Mouse (Mus musculus) erythroid progenitor cell, adult 5-6 weeks (primary cell): ENCODE data around the gene Cenph. TPM values are rescaled to one million over a fixed set of nuclear protein-coding genes. Genes with fewer than 3 reads are reported as not detected.
A peak's percentile ranks its signal among the peaks of the same experiment; 100 is the strongest.
"Not testable (repeated sequence)": the region's sequence is repeated elsewhere in the genome, so short reads cannot be mapped to it uniquely, and the experiment has no call there.

Experiments
- ATAC-seq: replicated peaks from 2 replicates; pipeline ENCODE4 v1.8.0; 2016; ENCODE audit warnings: moderate number of reproducible peaks, mild to moderate bottlenecking, moderate TSS enrichment, inconsistent platforms; ENCODE audit not compliant: poor library complexity, low FRiP score, severe bottlenecking
- total RNA-seq, 2 experiments: library from RNA; stranded (forward) in 1 of 2; stranded (reverse) in 1 of 2; fragments of 150-400 nt in 1 of 2; fragments of 186-747, 209-891 nt in 1 of 2; gene quantifications; 2 replicates each; pipeline versions ENCODE4 v1.2.3 to v1.2.4; 2015 to 2017; ENCODE audit warnings: low replicate concordance in 2 of 2

Cenph gene
- total RNA-seq, 2 experiments from 2014 or later: 44.6 to 75.5 TPM

- ATAC-seq: 0 out of 2 replicates have a peak, but pooled peaks have one; percentile 6
Observed at GRCm38 (mm10) chr13:100750799-100751198, 24.9 kb downstream of the Cenph start.

DNA sequence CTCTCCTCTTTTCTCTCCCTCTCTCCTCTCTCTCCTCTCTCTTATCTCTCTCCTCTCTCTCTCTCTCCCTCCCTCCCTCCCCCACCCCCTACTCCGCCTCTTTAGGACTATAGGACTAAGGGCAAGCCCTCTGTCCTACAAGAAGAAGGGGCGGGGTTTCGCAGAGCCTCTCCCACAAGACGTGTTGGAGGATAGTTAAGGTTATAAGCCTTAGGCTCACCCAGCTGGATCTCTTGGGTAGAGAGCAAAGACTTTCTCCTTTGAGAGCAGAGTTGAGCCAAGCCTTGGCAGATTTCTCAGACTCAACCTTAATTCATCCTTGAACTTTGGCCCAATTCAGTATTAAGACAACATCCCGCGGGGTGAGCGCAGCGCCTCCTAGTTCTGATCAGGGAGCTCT, 27.1 kb downstream of the Cenph start:
- no peak for ATAC-seq

GRCm38 (mm10) chr13:100746090-100746489, 29.6 kb downstream of the Cenph start:
- ATAC-seq: no peak

DNA sequence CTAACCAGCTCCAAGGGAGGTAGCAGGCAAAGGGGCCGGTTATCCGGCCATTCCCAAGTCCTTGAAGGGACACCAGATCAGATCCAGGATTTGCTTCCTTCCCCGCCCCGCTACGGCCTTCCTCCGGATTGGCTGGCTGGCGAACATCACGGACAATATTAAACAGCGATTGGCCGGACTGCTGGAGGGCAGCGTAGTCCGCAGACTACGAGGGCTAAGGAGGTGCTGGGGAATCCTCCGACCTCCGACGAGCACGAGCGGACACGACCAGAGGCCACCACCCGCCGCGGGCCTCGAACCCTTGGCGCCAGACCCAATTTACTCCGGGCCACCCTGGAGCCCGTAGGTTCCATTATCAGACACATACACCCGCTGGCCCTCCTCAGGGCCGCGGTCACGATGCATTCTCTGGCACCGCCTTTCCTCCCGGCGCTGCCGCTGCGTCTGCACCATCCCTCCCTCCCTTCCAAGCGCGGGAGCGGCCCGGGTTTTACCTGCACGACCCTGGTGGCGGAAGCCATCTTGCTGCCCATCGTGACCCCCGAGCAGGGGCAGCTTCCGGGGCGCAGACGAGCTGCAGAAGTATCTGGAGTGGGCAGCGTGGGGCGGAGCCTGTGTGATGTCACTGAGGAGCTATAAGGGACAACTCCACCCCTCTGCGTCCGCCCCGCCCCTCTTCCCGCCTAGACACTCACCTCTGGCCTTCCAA, 31.5 kb downstream of the Cenph start, which contains the start of gene Mrps36:
Gene Mrps36 (minus strand): TSS at position 624 of the 709 bp plus-strand sequence.
- ATAC-seq: peak; percentile 92

GRCm38 (mm10) chr13:100743346-100744035, 32.2 kb downstream of the Cenph start:
- ATAC-seq: peak; percentile 64

GRCm38 (mm10) chr13:100742831-100743230, 32.9 kb downstream of the Cenph start:
- no peak for ATAC-seq

DNA sequence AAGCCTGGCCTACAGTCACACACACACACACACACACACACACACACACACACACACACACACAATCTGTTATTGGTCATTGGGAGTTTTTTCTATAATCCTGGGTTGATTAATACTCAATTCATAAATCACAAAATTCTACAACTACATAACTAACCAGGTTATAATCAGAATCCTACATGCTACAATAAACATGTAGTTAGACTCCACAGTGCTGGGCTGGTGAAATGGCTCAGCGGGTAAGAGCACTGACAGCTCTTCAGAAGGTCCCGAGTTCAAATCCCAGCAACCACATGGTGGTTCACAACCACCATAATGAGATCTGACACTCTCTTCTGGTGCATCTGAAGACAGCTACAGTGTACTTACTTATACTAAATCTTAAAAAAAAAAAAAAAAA, 42.9 kb downstream of the Cenph start:
- ATAC-seq: no peak

DNA sequence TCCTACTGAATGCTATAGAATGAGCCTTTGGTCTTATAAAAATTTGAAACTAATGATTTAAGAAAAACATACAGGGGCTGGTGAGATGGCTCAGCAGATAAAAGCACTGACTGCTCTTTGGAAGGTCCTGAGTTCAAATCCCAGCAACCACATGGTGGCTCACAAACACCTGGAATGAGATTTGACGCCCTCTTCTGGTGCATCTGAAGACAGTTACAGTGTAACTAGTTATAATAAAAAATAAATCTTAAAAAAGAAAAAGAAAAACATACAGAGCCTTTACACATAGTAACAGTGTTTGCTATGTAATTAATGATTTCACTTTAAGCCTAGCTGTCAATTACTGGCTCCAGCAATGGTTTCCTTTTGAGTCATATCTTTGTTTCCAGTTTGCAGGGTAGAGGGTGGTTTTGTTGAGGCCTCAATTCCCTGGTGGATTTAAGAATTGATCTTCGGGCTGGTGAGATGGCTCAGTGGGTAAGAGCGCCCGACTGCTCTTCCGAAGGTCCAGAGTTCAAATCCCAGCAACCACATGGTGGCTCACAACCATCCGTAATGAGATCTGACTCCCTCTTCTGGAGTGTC, 44.1 kb downstream of the Cenph start:
- ATAC-seq: not testable (repeated sequence)

DNA sequence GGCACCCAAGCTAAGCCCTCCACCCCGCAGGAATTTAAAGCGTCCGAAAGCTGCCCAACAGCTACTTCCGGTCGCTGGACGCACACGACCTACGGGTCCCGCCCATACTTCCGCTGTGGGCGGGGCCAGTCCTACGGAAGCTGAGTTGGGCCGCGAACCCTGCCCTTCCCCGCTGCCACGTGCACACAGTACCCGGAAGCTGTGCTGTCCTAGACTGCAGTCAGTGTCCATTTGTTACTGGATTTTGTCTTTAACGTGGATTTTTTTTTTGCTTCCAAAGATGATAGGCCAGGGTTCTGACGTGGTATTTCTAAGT, 44.9 kb downstream of the Cenph start, which contains the start of gene Cdk7:
Gene Cdk7 (minus strand): TSS at position 79 of the 316 bp plus-strand sequence.
- ATAC-seq: peak; percentile 100

DNA sequence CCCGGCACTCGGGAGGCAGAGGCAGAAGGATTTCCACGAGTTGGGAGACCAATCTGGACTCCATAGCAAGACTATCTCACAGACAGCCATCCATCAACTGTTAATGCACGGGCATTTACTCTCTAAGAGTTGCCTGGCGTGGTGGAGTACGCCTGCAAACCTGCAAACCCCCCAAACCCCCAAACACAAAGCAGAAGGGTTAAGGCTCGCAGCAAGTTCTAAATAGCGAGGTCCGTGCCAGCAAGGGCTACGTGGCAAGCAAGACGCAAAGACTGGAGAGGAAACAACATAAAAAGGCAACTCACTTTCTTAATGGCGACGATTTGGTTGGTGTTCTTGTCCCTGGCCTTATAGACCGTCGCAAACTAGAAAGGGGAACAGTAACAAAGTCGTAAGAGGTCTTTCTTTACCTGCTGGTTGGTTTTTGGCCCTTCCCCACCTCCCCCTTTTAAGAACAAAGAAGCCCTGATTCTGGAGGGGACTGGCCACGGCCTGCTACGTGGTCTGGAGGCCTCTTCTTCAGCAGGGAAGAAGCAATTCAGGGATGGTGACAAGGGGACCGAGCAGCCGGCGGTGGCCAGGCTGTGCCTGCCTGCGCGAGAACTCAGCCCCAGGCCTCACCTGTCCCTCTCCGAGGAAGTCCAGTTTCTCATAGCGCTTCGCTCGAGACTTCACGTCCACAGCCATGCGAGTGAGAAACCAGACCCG, 45.4 kb downstream of the Cenph start:
- ATAC-seq: peak; percentile 76

DNA sequence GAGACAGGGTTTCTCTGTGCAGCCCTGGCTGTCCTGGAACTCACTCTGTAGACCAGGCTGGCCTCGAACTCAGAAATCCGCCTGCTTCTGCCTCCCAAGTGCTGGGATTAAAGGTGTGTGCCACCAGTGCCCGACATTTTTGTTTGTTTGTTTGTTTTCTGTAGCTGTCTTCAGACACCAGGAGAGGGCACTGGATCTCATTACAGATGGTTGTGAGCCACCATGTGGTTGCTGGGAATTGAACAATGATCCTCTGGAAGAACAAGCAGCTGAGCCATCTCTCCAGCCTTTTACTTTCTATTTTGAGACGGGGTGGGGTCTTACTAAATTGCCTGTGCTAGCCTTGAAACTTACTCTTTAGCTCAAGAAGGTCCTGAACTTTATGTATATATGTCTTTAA, 47.2 kb downstream of the Cenph start:
- not testable (repeated sequence) for ATAC-seq

GRCm38 (mm10) chr13:100728086-100728485, 47.6 kb downstream of the Cenph start:
- ATAC-seq: no peak

DNA sequence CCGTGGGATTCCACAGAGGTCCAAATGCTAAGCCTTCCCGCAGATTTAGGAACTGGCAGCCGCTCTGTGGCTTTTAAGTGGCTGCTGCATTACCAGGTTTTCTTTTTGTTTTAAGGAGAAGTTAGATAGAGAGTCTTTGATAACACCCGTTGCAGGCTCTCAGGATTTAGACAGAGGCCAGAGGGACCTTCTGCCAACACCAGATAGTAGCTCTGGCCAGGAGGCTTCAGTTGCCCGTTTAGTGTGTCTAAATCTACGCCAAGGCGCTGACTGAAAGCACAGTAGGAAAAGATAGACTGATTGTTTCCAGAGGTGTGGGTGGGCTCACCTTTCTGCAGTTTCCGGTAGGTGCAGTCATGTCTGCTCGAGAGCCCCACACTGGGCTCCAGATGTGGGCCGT, 50.5 kb downstream of the Cenph start:
- peak; percentile 36; the same call in 1 of the 2 replicates for ATAC-seq

DNA sequence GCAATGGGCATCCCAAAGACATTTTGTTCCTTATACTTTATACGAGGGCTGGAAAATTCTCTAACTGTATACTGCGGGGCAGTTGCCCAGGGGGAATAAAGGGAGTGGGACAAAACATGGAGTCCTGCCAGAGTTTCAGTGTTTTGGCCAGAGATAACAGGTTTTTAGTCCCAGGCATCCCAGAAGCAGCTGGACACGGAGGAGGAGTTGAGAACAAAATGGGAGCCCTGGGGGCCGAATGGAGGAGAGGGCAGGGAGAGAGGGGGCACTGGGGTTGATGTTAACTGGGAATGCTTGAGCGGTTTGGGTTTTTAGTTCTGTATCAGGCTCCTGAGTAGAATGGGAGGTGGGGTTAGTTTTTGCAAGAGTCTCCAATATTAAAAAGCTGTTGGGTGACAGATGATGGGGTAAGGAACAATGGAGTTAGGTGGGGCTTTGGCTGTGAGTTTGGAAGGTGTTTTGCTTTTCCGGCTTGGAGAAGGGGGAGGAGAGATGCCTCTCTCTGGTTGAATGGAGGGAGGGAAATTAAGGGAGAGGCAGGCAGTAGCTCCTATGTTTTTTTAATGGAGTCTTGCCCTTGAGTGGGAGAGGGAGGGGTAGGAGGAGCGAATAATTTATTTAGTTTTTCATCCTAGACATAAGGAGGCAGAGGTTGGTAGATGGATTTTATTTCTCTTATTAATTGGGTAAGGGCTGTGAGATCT, 51.5 kb downstream of the Cenph start:
- no peak for ATAC-seq

GRCm38 (mm10) chr13:100721656-100722055, 54.0 kb downstream of the Cenph start:
- no peak for ATAC-seq

DNA sequence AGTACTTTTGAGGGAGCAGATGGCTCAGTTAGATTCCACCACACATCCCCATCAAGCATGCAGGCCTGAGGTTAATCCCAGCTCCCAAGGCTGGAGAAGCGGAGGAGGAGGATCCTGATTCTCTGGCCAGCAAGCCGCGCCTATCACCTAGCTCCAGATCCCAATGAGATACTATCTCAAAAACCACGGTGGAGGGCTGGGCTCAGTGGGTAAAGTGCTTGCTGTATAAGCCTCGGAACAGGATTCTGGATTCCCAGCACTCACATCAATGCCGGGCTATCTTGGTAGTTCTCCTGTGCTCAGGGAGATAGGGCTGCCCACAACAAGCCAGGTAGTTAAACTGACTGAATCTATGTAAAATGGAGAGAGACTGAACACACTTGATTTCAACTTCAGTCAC, 60.2 kb downstream of the Cenph start:
- ATAC-seq: no peak
